Mouse (Mus musculus): ENCODE data around the gene Rai14. TPM values are rescaled to one million over a fixed set of nuclear protein-coding genes. Genes with fewer than 3 reads are reported as not detected.

The Rai14 gene
- total RNA-seq, 2 experiments from 2014 or later: 4.8 to 5.1 TPM

DNA sequence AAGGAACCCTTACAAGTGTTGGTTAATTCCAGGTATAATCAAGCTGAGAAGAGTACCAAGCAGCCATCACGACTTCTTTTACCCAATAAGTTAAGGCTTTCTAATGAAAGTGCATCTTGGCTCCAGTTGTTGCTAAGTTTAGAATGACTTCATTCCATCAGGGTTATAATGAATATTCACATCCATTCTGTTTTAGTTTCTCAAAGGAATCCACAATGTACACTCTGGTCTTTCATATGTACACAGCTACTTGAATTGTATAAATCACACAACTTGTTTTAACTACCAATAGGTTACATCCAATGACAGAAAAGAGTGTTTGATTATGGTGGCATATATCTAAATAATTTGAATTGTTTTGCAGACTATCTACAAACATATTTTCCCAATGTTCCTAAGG is 59.7 kb downstream of the Rai14 start:
- no peak for DNase-seq (ENCODE audit: low spot score in 2 of 2)

DNA sequence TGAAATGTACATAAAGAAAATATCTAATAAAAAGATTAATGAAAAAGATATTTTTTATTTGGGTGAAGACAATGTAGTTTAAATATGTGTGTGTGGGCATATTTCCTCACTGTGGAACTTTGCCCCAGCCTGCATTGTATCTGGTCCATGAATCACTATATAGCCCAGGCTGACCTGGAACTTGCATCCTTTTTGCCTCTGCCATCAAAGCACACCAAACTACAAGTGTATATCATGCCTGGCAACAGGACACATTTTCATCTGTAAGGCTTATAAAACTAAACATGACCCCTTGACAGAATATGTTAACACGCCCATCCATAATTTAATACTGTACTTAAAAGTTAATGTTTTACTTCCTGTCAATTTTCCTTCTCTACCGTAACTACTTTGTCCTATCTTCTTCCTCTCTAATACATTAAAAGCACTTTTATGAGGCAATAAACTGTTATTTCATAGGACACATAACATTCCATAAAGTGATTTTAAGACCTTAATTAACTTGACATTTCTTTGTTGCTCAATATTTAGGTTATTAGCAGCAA is 61.4 kb downstream of the Rai14 start:
- no peak for DNase-seq (ENCODE audit: low spot score in 2 of 2)

DNA sequence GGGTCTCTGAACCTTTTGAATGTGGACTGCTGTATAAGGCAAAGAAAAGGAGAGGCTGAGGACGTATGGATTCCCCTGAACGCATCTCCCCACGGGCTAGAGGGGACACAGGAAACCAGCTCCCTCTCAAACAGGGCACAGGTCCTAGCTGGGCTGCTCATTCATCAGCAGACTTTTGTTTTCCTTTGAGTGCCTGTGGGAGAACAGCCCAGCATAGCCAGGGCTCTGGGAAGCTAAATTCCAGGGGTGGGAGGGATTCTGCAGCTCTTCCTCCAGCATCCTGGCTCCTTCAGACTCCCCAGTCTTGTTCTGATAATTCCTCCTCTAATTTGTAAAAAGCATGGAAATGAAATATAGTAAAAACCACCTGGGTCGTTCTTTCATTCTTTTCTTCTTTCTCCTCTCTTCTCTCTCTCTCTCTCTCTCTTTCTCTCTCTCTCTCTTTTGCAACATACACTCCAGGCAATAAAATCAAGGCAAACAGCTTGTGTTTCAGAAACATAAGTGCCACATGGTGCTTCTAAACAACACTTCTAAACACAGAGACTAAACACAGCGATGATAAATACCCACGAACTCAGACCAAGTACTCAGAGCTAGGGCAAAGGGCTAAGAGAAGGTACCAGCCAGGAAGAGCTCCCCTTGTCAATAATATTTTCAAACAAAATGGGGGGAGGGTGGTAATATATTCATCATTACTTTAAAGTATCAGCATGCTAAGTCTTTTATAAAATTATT is 65.9 kb downstream of the Rai14 start:
- no peak for DNase-seq (ENCODE audit: low spot score in 2 of 2)

DNA sequence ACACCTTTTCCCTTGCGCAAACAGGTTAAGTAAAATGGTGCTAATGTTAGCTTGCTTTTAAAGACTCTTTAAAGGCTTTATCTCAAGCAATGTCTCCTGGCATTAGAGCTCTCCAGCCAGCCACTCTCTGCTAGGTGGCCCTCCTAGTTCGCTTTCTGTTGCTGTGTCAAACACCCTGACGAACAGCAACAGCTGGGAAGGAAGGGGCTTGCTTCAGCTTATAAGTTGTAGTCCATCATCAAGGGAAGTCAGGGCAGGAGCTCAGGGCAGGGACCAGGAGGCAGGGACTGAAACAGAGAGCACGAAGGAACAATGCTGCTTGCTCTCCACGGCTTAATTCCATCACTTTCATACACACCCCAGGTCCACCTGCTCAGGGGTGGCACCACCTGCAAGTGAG is 68.1 kb downstream of the Rai14 start:
- no peak for DNase-seq (ENCODE audit: low spot score in 2 of 2)

DNA sequence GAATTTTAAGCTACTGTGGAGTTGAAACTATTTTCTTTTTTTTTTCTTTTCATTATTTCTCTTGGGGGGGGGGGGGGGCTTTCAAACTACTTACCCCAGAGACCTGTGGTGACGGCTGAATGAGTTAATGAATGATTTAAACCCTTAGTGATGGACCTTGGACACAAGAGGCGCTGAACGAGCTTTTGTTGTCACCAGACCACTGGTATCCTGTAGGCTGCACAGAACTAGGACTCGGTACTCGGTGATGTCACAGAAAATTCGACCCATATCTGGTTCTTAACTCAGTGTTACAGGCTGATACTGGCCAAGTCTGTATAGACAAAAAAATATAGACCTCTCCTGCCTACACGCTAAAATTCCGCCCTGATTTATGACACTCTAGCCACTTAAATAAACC is 69.3 kb downstream of the Rai14 start:
- DNase-seq (ENCODE audit: low spot score in 2 of 2): no peak

DNA sequence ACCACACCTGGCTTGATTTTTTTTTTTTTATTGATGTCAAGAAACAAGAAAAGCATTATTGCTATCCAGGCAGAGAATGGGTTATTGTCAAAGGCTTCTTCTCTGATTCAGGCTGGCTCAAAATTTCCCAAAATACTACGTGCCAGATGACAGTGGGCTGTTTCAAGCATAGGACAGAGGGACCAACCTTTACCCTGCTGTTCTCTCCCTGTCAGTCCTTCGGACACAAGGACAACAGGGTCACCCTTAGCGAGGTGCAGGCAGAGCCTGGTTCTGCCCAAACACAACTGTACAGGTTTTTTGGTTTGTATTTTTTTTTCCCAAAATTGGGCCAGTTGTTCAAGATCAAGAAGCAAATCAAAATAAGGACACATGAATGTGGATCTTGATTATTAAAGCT is 70.6 kb downstream of the Rai14 start:
- DNase-seq (ENCODE audit: low spot score in 2 of 2): no peak

DNA sequence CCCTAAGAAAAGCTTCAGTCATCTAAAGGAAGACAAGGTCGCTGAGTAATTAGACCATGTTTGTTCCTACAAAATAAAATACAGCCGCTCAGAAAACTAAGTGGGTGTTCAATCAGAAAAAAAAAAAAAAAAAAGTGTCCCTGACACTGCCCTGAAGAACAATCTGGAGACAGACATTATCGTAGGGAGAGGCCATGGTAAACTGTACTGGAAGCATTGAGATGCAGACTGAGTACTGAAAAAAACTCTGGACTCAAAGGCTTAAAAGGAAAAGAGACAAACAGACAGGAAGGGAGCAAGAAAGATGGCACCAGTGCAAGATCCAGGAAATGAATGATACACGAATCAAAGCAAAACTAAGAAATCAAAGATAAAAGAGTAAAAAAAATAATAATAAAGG is 71.2 kb downstream of the Rai14 start:
- no peak for DNase-seq (ENCODE audit: low spot score in 2 of 2)

DNA sequence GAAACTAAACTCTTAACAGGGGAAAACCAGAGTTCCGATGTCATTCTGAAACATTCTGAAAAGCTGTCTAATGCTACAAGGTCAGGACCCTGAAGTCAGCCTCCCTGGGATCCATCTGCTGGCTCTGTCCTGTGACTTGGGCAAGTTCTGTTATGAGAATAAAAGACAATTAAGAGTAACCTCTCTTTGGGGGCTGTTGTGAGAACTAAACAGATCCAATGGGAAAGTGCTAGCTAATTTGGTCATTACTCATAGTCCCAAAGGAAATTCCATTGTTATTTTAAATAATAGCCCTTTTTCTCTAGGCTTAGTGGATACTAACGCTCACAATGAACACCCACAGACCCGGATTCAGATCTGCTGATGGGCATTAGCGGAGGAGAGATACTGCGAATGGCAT is 72.0 kb downstream of the Rai14 start:
- no peak for DNase-seq (ENCODE audit: low spot score in 2 of 2)

DNA sequence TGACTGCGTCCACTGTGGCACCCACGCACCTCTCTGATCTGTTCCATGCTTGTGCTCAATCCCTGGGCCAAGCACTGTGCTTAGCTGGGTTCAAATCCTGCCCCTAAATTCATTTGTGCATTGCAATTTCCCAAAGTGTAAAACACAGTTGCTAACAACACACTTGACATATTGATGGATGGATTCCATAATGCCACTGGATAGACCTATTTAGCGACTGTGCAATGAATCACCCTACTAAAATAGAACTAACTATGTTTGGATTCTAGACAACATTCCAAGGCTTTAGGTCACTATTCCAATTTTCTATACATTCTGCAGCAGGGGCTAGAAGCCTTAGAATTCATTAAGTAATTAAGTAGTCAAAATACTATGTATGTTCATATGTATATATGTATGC is 73.7 kb downstream of the Rai14 start:
- DNase-seq (ENCODE audit: low spot score in 2 of 2): no peak

DNA sequence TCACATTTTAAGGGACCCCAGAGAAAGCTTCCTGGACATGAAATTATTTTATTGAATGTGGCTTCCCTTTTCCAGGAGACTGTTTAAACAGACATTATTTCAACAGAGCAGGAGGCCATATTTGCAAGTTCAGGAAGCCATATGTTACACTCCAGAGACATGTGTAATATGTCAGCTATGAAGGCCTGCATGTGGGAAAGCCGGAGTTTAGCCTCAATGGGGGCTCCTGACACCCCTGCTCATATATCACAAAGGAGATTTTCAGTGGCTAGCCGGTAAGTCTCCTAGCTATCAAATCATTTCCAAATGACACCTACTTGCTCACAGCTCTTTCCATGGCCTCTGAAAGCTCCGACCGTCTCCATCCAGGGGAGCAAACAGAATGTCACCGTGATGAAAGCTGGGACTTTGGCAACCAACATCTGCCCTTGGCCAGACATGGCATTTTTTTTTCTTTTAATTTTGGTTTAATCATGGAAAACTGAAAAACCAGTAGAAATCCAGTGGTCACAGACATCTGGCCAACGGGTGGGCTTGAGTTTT is 77.1 kb downstream of the Rai14 start:
- DNase-seq (ENCODE audit: low spot score in 2 of 2): no peak

DNA sequence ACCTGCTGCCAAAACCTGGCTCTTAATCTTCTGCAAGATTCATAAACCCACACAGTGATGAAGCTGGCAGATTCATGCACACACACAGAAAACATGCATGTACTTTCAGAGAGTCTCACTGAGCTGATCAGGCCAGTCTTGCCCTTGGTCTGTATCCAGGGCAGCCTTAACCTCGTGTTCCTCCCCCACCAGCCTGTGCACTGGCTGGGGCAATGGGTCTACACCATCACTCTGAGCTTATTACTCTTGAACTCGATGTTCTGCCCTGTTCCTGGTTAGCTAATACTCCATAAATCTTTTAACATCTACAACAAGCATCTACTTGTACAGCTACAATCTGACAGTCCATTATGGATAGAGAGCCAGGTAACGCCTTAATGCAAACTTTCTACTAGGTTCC is 77.6 kb downstream of the Rai14 start:
- no peak for DNase-seq (ENCODE audit: low spot score in 2 of 2)

DNA sequence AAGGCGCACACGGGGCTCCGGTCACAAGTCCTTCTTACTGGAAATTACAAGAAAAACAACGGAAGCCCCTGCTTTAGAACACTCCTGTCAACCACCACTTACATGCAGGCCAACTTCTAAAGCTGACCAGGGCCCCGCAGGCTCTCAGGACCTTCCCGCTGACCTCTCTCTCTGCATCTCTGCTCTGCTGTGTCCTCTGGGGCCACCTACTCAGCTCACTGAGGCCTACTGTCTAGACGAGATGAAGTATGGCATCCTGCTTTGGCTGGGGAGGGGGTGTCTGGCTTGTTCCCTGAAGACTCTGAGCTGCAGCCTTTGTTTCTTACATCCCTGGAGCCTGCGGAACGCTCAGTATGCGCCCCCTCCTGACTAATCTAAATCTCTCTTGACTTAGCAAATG is 79.3 kb downstream of the Rai14 start:
- no peak for DNase-seq (ENCODE audit: low spot score in 2 of 2)

DNA sequence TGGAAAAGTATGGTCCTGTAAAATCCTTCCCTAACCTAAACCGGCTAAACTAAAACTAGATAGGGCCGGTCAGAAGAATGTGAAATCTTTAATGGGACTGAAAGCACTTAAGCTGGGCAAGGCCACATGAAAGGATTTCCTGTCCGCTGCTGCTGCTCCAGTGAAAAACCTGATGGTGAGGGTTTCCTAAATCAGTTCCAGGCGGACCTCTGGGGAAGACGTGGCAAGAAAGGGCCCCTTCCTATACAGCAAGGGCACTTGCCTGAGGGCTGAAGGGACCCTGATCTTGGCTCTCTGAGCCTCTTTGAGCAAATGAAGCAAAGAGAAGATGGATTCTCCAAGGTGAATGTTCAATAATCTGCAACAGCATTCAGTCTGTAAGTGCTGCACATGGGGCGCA is 80.2 kb downstream of the Rai14 start:
- DNase-seq (ENCODE audit: low spot score in 2 of 2): no peak

DNA sequence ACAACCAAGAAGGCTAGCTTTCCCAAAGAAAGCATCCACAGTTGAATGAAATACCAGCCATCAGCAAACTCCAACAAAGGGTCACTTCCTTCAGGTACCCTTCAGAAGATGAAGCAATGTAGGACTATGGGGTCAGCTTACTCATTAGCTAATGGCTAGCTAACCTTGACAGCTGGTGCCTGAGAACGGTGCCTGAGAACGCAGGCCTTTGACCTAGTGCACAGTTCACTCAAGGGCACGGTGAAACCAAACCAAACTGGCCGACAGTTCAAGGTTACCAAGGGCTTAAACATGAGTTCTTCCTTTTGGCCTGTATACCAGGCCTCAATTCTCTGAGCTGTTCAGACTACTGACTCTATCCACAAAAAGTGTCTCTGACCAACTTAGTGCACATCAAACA is 81.0 kb downstream of the Rai14 start:
- no peak for DNase-seq (ENCODE audit: low spot score in 2 of 2)

DNA sequence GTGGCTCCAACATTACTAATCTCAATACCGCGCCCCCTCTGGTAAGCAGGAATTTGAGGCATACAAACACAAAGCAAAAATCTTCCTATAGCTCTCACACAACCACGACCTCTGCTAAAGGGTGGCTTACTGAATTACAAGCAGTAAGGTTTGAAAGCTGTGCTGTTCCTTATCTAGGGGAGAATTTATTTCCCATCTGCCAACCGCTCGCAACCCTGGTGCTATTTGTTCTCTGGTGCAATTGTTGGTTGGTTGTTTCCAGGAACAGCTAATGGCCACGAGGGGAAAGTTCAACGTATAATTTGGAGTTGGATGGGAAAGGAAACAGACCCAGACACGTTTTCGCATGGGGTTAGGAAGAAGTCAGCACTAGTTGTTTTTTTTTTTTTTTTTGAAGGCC is 81.8 kb downstream of the Rai14 start:
- no peak for DNase-seq (ENCODE audit: low spot score in 2 of 2)

DNA sequence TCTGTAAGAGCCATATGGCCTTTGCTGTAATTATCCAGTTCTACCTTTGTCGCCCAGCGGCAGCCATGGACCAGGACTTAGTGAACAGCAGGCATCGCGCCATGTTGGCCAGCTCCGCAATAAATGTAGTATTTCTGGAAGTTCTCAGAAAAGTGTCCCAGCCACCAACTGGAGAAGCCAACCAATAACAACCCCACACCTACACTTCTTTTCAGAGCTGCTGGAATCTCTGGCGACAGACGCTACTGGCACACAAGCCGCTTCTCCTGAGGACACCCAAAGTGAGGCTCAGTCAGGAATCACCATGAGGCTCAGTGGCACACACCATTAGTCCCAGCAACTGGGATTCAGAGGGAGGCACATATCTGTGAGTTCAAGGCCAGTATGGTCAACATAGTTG is 82.4 kb downstream of the Rai14 start:
- no peak for DNase-seq (ENCODE audit: low spot score in 2 of 2)

DNA sequence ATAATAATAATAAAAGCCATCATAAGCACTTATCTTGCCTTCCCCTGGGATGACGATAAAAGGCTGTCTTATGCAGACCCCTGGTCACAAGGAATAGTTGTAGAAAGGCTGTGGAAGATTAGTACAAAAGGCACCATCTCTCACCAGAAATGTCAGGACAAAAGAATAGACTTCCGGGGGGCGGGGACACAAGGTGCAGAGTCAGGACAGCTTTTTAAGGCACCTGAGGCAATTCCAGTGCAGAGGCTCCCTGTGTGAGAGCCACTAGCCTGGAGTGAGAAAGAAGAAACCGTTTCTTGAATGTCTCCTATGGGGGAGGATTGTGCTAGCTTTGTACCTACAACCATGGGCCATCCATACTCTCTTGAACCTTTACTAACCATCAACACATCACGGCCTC is 82.9 kb downstream of the Rai14 start:
- no peak for DNase-seq (ENCODE audit: low spot score in 2 of 2)

DNA sequence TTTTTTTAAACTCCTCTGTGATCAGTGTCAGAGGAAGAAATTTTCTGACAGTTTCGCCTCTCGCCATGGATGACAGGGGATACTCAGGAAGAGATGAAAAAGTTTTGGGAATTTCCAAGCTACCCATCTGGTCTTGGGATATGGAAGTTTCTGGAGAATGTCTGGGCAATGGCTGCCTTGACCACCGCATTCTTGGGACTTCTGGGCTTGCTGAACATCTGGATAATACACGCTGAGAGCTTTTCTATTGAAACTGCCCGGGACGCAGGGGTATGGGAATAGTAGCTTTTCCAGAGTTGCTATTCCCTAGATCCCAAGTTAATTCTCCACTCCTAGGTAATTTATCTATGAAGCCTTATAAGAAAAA is 85.5 kb downstream of the Rai14 start:
- no peak for DNase-seq (ENCODE audit: low spot score in 2 of 2)

DNA sequence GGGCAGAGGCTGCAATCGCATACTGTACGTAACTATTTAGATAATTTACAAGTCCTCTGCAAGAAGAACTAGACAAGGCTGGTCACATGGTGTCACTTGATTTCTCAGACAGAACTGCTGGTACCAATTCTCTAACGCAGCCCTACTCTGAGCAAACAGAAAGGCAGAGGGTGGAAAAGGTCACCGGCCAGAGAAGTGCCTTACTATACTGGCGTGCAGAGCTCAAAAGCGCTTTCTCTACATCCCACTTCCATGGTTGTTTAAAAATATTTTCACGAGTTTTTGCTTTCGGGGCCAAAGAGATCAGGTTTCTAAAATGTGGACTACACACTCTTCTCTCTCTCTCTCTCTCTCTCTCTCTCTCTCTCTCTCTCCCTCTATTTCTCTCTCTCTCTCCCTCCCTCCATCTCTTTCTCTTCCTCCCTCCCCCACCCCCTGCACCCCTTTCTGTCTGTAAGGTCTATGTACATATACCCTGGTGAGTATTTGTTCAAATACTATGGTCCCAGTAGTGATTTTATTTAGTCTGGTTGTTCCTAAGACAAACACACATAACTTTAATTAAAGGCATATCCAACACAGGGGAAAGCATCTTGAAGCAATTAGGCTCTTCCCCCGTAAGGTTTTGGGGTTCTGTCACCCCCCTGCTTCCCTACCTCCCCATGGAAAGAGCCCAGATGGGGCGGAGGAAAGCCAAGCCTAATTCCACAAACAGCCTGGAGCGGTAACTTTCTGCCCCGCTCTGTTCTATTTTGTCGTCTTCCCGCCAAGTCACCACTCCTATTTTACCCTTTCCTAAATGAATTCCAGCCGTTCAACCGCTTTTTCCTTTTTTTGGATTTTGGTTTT is 86.1 kb downstream of the Rai14 start:
- no peak for DNase-seq (ENCODE audit: low spot score in 2 of 2)

DNA sequence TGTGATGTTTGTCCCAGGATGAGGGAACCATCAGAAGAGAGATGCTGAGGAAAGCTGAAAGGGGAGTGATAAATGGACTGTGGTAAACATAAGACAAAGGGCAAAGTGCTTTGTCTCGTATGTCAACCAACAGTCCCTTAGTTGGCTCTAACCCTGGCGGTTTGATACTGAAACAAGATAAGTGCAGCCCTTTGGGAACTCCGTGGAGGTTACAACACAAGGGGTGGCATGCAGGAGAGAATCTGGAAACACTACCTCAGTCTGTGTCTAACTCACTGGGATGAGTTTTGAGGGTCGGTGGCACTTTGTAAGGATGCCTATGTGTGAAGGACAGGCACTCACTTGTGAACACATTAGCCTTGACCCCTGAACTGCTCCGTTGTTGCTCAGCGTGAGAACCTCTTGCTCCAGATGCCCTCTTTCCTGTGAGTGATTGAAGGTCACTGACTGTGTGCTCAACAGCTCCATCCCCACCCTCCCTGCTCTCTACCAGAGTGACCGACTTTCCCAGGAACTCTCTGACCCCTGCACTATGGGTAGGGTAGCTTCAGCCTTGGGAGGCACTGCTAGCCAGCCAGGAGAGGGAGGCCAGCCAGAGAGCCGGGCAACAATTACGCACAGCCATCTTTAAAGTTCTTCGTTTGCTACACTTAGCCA is 90.7 kb downstream of the Rai14 start:
- no peak for DNase-seq (ENCODE audit: low spot score in 2 of 2)

DNA sequence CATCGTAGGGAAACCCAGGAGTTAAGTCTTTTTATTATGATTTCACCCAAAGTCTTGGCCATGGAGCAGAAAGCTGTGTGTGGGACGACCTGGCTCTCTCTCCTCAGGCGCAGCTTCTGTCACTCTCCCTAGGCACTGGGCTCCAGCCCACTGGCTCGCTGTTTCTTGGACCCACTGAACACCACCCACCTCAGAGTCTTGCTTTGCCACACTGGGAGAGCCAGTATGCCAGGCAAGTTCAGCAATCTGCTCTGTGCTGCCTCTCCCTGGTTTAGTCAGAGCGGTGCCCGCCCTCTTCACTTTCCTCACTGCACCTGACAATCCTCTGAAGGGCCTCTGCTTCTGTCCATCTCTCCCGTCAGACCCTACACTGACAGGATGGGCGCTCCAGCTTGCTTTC is 93.2 kb downstream of the Rai14 start:
- DNase-seq (ENCODE audit: low spot score in 2 of 2): peak; percentile 38 to 54

DNA sequence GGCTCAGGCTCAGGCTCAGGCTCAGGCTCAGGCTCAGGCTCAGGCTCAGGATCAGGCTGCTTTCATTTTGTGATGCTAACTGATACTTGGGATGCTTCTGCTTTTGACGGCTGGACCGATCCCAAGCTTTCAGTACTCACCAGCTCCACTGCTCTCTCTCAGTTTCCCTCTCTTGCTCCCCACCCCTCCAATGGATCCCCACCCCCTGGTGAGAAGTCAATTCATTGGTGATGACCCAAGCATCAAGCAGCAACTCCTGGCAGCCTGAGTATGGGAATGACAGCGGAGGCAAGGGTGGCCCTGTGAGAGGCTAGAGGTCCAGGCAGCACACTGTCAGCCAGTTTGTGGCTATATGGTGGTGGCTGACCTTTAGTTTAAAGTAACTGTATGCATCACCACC is 94.7 kb downstream of the Rai14 start:
- DNase-seq (ENCODE audit: low spot score in 2 of 2): no peak

All from layer of hippocampus, adult 18-20 months (tissue).